Mouse (Mus musculus): Measurements from ENCODE around the gene Mt2.

Mt2 gene

DNA sequence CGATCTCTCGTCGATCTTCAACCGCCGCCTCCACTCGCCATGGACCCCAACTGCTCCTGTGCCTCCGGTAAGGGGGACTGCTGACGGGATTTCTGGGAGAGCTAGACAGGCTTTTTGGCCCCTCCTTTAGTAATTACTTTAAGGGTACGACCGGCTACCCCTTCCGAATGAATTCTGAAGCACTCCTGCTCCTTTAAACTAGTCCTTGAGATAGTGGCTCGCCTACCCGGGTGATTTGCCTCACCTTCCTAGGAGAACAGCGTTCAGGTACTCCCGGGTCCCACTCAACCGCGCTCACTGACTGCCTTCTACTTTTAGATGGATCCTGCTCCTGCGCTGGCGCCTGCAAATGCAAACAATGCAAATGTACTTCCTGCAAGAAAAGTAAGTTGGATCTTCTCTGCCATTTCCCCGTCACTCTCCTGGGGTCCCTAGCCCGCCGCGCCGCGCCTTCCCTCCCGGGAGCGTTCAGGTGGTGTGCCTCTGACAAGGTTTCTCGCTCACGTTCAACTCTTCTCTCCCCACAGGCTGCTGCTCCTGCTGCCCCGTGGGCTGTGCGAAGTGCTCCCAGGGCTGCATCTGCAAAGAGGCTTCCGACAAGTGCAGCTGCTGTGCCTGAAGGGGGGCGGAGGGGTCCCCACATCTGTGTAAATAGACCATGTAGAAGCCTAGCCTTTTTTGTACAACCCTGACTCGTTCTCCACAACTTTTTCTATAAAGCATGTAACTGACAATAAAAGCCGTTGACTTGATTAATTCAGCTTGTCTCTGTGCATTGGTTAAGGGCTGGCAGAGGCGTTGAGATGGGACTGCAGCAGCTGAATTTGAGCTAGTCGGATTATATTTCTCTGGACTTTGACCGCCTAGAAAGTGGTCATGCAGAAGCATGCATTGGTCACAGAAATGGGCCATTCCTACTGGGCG is 607 bp downstream of the Mt2 start:
- no peak for DNase-seq

DNA sequence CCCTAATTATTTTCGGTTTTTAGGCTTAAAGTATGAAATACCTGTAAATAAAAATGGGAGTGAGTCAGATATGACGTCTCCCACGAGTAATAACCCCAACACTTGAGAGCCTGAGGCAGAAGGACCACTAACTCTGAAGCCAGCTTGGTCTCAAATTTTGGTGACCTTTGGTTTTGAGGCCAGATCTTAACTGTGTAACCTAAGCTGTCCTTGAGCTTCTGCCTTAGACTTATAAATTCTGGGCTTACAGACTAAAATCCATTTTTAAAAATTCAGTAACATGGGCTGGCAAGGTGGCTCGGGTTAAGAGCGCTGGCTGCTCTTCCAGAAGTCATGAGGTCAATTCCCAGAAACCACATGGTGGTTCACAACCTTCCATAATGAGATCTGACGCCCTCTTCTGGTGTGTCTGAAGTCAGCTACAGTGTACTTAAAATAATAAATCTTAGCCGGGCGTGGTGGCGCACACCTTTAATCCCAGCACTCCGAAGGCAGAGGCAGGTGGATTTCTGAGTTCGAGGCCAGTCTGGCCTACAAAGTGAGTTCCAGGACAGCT is 1.5 kb downstream of the Mt2 start:
- no peak for DNase-seq

DNA sequence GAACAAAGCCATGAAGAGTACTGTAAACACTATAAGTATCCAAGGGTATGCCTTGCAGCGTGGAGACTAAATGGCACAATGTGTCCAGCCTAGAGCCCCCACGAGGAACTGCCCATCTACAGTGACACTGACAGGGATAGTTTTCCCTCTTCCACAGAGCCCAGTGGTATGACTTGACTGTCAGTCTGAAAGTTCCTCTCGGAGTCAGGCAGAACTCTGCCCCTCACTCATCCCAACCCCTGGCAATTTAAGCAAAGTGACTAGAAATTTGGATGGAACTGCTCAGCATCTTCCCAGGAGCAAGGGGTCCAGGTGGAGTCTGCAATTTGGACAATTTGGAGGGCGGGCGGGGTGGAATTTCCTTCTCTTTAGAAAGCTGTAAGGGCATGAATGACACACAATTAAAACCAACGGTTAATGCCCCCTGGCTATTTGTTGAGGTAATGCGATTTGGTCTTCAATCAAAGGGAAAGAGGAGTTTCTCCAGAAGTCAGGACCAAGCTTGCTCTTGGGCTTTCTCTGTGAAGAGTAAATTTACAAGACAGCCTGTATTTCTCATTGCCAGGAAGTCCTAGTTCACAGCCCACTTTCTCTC is 2.3 kb downstream of the Mt2 start:
- no peak for DNase-seq

DNA sequence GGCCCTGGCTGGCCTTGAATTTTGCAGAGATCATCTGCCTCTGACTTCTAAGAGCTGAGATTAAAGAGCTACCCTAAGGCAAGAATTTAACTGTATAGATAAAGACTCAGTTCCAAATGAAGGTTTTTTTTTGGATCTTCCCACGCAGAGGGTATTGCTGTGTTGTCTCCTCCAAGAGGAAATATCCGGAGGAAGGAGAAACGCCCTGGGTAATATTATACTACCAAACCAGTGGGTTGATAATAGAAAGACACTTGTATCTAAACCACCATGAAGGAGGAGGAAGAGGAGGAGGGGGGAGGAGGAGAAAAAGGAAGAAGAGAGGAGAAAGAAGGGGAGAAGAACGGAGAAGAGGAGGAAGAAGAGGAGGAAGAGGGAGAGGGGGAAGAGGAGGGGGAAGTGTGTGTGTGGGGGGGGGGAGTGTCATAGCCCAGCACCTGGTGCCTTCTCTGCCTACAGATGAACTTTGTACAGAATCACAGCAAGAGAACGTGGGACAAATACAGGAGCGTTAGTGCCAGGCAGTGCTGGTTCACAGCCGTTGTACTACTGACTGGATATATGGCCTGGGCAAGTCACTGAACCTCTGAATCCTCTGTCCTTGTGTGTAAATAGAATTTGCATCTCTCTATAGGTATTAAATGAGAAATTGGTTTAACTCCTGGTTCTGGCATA is 5.4 kb downstream of the Mt2 start:
- no peak for DNase-seq

DNA sequence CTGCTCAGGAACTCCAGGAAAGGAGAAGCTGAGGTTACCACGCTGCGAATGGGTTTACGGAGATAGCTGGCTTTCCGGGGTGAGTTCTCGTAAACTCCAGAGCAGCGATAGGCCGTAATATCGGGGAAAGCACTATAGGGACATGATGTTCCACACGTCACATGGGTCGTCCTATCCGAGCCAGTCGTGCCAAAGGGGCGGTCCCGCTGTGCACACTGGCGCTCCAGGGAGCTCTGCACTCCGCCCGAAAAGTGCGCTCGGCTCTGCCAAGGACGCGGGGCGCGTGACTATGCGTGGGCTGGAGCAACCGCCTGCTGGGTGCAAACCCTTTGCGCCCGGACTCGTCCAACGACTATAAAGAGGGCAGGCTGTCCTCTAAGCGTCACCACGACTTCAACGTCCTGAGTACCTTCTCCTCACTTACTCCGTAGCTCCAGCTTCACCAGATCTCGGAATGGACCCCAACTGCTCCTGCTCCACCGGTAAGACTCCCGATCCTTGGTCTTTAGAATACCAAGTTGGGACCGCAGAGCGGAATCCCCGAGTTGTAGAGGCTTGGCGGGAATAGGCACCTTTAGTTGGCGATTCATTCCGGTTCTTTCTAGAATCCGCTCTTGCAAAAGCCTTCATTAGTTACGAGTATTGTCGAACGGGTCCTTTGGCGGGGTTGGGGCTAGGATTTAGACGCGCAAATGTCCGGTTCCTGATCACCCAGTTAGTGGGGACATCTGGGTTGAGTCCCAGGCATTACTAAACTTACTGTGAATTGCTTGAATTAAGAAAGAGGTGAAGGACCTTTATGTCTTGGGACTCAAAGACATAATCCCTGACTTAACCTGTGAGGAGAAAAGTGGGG is 6.6 kb downstream of the Mt2 start, which contains the start of gene Mt1:
Gene Mt1 (plus strand): TSS at position 226 of the 856 bp plus-strand sequence.
- DNase-seq = peak; percentile 75

DNA sequence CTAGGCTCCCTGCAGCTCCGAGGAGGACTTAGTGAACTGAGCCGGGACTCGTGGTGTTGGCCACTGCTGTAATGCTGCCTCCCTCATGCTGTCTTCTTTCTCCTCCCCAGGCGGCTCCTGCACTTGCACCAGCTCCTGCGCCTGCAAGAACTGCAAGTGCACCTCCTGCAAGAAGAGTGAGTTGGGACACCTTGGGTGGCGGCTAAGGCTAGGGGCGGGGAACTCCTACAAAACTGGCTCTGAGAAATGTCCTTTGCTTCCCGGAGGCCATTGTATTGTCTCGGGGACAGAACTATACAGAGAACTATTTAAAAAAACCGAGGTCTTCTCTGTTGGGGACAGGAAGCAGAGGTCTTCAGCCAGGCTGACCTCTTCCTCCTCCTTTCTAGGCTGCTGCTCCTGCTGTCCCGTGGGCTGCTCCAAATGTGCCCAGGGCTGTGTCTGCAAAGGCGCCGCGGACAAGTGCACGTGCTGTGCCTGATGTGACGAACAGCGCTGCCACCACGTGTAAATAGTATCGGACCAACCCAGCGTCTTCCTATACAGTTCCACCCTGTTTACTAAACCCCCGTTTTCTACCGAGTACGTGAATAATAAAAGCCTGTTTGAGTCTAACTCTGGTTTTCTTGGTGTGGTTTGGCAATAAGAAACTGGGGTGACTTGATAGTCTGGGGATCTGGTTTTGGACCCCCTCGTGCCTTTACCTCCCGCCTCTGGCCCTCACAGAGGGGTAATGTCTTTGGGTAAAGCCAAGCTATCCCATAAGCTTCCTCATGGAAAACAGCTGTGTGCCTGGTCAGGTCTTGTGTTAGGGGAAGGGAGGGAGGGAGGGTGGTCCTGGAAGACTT is 7.5 kb downstream of the Mt2 start:
- DNase-seq = no peak

DNA sequence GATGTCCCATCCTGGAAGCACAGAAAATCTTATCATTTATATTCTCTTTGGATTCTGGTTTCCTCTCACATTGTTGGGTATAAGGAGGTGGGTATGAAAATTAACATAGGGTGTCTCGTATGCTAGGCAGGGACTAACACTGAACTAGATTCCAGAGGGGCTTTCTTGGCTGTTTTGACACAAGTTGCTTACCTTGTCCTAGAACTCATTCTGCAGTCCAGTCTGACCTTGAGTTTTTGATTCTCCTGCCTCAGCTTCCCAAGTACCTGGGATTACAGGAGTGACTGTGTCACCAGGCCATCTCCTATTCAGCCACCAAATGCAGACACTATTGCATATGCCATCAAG is 8.1 kb downstream of the Mt2 start:
- DNase-seq = no peak

DNA sequence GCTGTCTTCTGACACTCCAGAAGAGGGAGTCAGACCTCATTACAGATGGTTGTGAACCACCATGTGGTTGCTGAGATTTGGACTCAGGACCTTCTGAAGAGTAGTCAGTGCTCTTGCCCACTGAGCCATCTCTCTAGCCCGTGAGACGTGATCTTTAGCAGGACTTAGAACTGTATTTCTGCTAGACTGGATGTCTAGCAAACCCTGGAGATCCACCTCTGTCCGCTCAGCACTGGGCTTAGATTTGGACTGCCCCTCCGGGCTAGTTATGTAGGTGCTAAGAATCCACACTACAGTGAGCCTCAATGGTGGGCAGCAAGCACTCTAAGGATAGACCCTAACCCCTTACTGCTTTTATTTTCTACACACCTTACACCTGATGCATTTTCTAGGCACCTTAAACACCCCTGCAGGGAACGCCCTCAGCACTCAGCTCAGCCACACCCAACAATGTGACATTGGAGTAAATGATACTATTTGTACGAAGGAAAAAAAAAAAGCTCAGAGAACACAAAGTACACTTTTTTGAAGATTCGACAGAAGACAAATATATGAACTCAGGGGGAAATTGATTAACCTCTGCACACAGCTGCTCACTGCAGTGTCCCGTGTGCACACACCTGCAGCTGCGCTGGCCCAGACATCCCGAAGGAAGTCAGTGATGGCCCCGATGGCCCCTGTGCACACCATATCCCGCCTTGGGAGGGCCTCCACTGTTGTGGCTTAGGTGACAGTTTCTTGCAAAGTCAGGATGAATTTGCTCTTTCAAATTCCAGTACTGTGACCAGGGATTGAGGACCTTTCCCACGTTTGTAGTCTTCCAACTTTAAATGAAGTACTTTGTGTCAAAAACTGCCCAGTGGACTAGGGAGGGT is 9.8 kb downstream of the Mt2 start:
- no peak for DNase-seq

DNA sequence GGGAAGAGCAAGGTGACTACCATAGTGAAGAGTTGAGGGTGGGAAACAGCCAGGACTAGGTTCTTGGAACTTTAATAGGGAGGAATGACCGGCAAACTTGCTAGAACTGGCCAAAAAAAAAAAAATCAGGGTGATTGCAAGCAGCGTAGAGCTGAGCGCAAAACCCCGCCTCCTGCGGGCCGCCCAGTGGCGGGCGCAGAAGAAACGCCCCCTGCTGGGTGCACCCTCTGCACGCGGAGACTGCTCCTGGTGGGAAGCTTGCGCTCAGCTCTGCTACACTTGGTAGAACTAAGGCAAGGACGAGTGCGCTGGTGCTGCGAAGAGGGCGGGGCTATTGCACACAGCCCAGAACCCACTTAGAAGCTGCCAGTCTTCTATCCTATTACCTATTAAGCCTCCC is 10.7 kb downstream of the Mt2 start:
- no peak for DNase-seq

DNA sequence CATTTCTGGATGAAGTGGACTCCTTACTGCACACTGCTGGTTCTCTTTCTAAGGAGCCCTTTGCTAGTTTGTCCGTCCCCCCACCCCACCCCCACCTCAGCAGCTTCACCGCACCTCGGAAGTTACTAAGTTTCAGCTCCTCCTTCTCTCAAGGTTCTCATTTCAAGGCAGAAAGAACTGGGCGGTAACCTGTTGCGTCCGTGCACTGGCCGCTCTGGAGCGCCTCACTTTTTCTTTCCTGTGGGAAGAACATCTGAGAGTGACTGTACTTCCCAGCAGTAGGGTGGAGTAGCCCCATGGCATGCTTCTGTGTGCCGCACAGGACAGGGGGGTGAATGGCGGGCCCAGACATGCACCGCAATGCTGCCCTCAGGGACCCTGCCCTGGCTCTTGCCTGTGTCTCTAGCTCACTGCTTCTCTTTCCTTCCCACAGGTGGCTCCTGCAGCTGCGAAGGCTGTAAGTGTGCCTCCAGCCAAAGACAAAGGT is 11.9 kb downstream of the Mt2 start:
- no peak for DNase-seq

DNA sequence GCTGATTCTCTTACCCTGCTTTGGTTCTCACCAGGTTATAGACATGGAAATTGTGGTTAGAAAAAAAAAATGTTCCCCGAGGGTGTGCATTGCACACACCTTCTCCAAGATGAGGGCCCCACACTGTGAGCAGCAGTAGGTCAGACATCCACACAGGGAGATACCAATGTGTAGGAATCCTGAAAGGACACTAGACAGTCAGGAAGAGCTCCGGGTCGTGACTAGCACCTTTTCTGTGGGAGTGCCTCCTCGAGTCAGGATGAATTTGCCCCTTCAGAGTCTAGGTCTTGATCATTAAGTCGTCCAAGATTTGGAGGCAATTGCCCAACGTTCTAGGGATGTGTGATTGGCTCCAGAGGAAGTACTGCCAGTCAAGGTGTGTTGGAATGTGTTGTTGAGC is 13.3 kb downstream of the Mt2 start:
- DNase-seq = no peak

DNA sequence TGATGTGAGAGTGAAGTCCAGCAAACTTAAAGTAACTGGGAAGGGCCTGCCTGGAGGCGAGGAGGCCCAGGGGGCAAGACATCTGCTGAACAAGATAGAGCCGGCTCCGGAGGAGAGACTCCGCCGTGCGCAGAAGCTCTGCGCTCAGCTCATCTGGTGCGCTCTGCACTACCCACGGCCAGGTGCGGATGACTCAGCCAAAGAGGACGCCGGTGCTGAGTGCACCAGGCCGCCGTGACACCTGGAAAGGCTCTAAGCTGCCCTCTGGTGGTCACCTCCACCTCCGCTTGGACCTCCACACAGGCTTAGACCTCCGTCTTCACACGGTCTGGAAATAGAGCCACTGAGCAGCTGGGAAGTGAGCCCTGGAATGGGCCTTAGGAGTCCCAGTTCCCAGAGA is 14.1 kb downstream of the Mt2 start:
- DNase-seq = peak; percentile 79

DNA sequence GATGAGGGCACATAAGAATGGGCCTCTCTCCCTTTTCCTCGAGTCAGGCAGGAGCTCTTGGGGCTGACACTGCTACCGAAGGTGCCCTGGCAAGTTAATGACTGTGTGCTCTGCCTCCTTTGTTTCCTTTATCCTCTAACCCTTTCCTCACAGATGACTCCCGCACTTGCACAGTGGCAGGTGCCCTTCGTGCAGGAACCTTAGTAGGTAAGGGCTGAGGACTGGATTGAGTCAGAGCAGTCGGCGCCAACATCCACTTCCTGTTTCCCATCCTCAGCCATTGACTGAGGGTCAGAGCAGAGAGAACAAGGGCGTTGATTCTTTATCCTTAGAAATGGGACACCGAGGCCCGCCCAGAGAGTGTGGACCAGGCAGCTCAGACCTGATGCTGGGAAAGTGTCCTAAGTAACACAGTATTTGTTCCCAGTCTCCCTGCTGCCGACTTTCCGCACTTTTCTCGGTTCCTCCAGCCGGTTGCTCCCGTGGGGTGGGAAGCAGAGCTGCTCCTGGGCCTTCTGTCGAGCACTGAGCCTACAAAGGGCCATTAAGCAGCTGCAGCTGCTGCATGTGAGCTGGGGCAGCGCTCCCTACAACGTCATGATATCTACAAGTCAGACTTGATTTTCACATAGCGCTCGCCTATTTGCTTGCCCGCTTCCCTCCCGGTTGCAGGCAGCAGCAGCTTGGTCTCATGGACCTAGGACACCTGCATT is 15.0 kb downstream of the Mt2 start:
- no peak for DNase-seq

DNA sequence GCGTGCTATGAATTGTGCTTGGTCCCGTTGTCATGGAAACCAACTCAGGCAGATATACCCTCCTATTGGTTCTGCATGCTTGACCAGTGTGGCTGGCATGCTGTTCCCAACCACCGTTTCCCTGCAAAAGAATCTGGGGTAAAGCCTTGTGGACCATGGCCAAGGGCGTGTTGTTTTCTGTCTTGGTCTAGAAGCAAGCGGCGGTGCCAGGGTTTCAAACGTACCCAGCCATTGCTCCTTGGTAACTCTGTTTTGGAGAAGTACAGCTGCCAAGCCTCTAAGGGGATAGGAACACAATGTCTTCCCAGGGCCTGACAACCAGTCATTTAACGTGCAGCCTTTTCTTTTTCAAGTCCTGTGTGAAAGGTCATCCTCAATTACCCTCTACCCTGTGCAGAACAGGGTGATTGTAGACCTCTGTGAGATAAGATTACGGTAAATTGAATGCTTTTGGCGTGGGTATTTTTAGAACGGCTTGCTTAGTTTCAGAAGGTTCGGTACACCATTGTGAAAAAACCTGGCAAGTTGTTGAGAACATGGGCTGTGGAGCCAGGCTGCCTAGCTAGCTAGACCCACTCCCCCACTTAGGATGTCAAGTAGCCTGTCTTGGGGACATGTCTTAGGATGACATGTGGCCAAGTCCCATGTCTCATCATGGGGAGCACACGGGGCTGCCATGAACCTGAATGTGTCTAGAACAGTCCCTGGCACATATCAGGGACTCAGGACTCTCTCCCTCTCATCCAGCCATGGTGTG is 17.0 kb downstream of the Mt2 start:
- DNase-seq = no peak

DNA sequence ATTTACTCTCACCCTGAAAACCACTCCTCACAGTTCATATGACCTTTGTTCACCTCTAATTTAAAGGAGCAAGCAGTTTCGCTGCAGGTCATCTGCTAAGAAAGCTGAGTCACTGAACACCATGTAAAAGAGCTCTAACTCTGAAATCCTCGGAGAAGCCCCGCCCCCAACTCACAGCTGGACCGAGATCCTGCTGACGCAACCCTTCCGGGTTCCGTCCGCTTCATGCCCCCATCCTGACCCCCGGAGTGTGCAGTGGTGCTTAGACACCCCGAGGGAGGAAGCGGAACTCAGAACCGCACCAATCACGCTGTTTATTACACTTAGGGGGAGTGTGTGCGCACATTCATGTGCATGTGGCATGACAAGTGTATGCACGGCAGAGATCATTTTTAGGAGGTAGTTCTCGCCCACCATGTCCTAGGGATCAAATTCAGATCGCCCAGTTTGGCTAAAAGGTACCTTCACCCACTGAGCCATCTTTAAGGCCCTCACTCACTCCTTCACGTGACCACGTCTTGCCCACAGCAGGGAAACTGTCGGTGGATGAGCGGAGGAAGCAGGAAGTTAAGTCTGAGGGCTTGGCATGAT is 18.7 kb downstream of the Mt2 start:
- DNase-seq = no peak

DNA sequence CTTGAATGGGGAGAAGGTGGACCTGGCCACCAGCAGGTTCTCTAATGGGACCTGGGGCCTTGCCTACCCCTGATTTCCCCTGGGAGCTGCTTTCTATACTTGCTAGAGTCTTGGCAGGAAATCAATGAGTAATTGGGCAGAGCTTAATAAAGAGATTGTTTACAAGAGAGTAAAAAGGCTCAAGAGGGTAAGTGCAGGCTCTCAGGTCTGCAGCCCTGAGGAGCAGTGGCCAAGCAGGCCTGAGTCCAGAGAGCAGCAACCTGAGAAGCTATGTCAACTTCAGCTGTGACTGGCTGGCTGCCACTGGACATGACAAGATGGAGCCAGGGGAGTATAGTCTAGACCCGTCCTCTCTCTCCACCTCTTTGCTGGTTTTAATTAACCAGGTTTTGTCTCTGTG is 20.5 kb downstream of the Mt2 start:
- DNase-seq = no peak

DNA sequence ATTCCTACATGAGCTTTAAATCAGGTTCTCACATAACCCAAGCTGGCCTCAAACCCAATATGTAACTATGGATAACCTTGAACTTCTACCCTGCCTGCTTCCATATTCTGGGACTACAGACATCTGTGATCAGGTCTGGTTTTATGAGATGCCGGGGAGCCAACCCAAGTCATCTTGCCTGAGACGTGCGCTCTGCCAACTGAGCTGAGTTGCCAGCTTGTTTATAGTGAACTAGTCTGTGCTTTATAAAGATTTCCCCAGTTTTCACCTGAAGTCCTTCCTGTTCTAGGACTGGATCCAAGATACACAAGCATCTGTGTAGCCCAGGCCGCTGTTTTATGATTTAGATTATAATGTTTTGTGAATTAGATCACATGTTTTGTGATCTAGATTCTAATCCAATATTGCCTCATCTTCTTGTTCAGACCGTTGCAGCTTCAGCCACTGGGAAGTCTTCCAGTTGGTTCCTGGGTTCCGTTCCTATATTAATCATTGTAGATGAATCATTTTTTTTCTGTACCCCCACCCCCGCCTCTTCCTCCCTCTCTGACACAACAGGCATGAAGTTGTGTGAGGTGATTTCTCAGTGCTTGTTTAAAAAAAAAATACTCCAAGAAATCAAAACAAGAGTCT is 22.2 kb downstream of the Mt2 start:
- DNase-seq = no peak

DNA sequence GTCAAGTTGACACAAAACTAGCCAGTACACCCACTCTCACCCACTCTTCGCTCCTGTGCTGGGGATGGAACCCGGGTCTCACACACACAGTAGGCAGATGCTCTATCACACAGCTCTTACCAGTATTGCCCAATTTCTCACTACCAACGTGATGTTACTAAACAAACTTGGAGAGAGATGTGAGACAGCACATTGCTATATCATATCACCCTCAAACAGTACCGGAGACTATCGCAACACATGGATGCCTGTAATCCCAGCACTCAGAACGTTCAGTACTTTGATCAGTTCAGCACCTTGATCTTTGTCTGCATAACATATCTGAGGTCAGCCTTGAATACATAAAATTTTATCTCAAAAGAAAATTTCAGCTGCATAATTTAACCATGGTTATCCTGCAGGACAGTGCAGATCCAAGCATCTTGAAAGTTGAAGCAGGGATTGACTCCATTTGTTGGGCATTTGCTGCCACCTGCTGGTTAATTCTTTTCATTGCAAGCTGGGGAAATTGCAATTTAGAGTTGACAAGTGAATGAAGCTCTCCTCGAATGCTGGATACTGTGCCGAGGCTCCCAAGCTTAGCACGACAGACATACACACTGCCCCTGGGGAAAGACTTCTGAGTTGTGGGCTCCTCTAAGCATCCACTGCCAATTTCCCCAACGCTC is 26.9 kb downstream of the Mt2 start:
- peak; percentile 75 for DNase-seq
